Mouse (Mus musculus) forebrain, embryonic 12.5 days (tissue): ENCODE measurements at regions not wholly inside any gene's neighbourhood (a gene's known extent, or its start where the extent isn't known, plus 50 kb on each side); places are given as distances from the start of the nearest gene placed in this dataset.
A peak's percentile ranks its signal among the peaks of the same experiment; 100 is the strongest.

Source experiments
- ATAC-seq: fragments of 200-750 bp; cut with Nextera tagmentation; 2 replicates; pipeline ENCODE4 v1.8.0; 2017; ENCODE audit warnings: moderate TSS enrichment; ENCODE audit not compliant: low FRiP score
- H3K27ac ChIP-seq: fragments of 300-500 bp; sonication (generic); 2 replicates; pipeline ENCODE4 v1.5.1; 2016; ENCODE audit warnings: mild to moderate bottlenecking
- H3K27me3 ChIP-seq: fragments of 300-500 bp; sonication (generic); 2 replicates; pipeline ENCODE4 v1.6.1; 2016; ENCODE audit warnings: mild to moderate bottlenecking
- H3K36me3 ChIP-seq: fragments of 300-500 bp; sonication (generic); replicated peaks from 2 replicates; pipeline ENCODE4 v1.6.1; 2016; ENCODE audit warnings: mild to moderate bottlenecking
- H3K4me1 ChIP-seq: fragments of 300-500 bp; sonication (generic); 2 replicates; pipeline ENCODE4 v1.6.1; 2016
- H3K4me2 ChIP-seq: fragments of 300-500 bp; sonication (generic); 2 replicates; pipeline ENCODE4 v1.6.1; 2016; ENCODE audit warnings: mild to moderate bottlenecking, moderate library complexity
- H3K4me3 ChIP-seq: fragments of 300-500 bp; sonication (generic); replicated peaks from 2 replicates; pipeline ENCODE4 v1.5.1; 2016; ENCODE audit warnings: mild to moderate bottlenecking
- H3K9ac ChIP-seq: fragments of 300-500 bp; sonication (generic); 2 replicates; pipeline ENCODE4 v1.6.1; 2016; ENCODE audit warnings: mild to moderate bottlenecking
- H3K9me3 ChIP-seq: fragments of 300-500 bp; sonication (generic); 2 replicates; pipeline ENCODE4 v1.6.1; 2016
- WGBS: fragments of 180-500 bp; shearing (Covaris S2); methylation state at CpG from one replicate; pipeline ENCODE4 v1.1.7; 2016; 5-methylcytosine and 5-hydroxymethylcytosine counted together

- H3K4me2 ChIP-seq = no peak overlapping the region
- no peaks in the 10 kb centered on the region for H3K4me1 ChIP-seq
- H3K9ac ChIP-seq = no peak overlapping the region
- no peaks in the 10 kb centered on the region for H3K27me3 ChIP-seq
- 73% methylated on average over 1 of the region's 1 CpGs for WGBS
- no peaks in the 10 kb centered on the region for H3K9me3 ChIP-seq
- H3K4me3 ChIP-seq = no peak overlapping the region
- H3K36me3 ChIP-seq = no peaks in the 10 kb centered on the region
- ATAC-seq = no peak
- no peak overlapping the region for H3K27ac ChIP-seq
Measured at GRCm38 (mm10) chr2:101080231-101080630, 544.3 kb upstream of the Rag2 start.

- Histone ChIP-seq H3K9ac (no peak overlapping the region), H3K27me3 (no peaks in the 10 kb centered on the region), H3K27ac (no peak overlapping the region), H3K4me3 (no peak overlapping the region), H3K4me2 (no peak overlapping the region), H3K9me3 (no peaks in the 10 kb centered on the region), H3K36me3 (no peaks in the 10 kb centered on the region), H3K4me1 (no peaks in the 10 kb centered on the region)
- no peak for ATAC-seq
Measured at GRCm38 (mm10) chr2:101083813-101084212, 540.7 kb upstream of the Rag2 start.

GRCm38 (mm10) chr2:101084648-101085047 lies 539.9 kb upstream of the Rag2 start:
- Histone ChIP-seq H3K27ac (no peak overlapping the region), H3K9me3 (no peaks in the 10 kb centered on the region), H3K36me3 (no peaks in the 10 kb centered on the region), H3K4me3 (no peak overlapping the region), H3K4me1 (no peaks in the 10 kb centered on the region), H3K4me2 (no peak overlapping the region), H3K27me3 (no peaks in the 10 kb centered on the region), H3K9ac (no peak overlapping the region)
- 91% methylated on average over 1 of the region's 1 CpGs for WGBS
- no peak for ATAC-seq

GRCm38 (mm10) chr2:101107183-101107872 lies 517.2 kb upstream of the Rag2 start:
- Histone ChIP-seq H3K9me3 (no peaks in the 10 kb centered on the region), H3K36me3 (no peaks in the 10 kb centered on the region), H3K4me3 (no peak overlapping the region), H3K27me3 (peaks cover 3% of the 10 kb centered on the region; the same call in 1 of the 2 replicates), H3K9ac (no peak overlapping the region), H3K4me1 (no peaks in the 10 kb centered on the region), H3K4me2 (no peak overlapping the region), H3K27ac (no peak overlapping the region)
- peak; percentile 63; the same call in 1 of the 2 replicates for ATAC-seq
- 15% methylated on average over 1 of the region's 1 CpGs for WGBS

- no peak for ATAC-seq
Measured at GRCm38 (mm10) chr2:101136867-101137266, 487.7 kb upstream of the Rag2 start.

GRCm38 (mm10) chr2:101139931-101140330 lies 484.6 kb upstream of the Rag2 start:
- no peaks in the 10 kb centered on the region for H3K36me3 ChIP-seq
- H3K4me1 ChIP-seq = no peaks in the 10 kb centered on the region
- ATAC-seq = no peak
- H3K9me3 ChIP-seq = no peaks in the 10 kb centered on the region
- no peaks in the 10 kb centered on the region for H3K27me3 ChIP-seq
- H3K27ac ChIP-seq = no peak overlapping the region
- H3K4me3 ChIP-seq = no peak overlapping the region
- H3K4me2 ChIP-seq = no peak overlapping the region
- no peak overlapping the region for H3K9ac ChIP-seq
- WGBS = 90% methylated on average over 1 of the region's 1 CpGs

More at GRCm38 (mm10) chr2:101136867-101137266, 487.7 kb upstream of the Rag2 start:
- Histone ChIP-seq H3K27ac (no peak overlapping the region), H3K4me3 (no peak overlapping the region), H3K4me2 (no peak overlapping the region), H3K9me3 (no peaks in the 10 kb centered on the region), H3K27me3 (no peaks in the 10 kb centered on the region), H3K4me1 (no peaks in the 10 kb centered on the region), H3K9ac (no peak overlapping the region), H3K36me3 (no peaks in the 10 kb centered on the region)
- WGBS = 20% methylated on average over 1 of the region's 1 CpGs

GRCm38 (mm10) chr2:101156755-101157271 lies 467.7 kb upstream of the Rag2 start:
- Histone ChIP-seq H3K4me2 (no peak overlapping the region), H3K27ac (no peak overlapping the region), H3K27me3 (no peaks in the 10 kb centered on the region), H3K4me1 (peaks cover 8% of the 10 kb centered on the region), H3K4me3 (no peak overlapping the region), H3K9ac (no peak overlapping the region), H3K9me3 (no peaks in the 10 kb centered on the region), H3K36me3 (no peaks in the 10 kb centered on the region)
- no peak for ATAC-seq
- WGBS = 61% methylated on average over 5 of the region's 5 CpGs

GRCm38 (mm10) chr2:101159276-101159675 lies 465.2 kb upstream of the Rag2 start:
- Histone ChIP-seq H3K9me3 (no peaks in the 10 kb centered on the region), H3K27ac (no peak overlapping the region), H3K27me3 (no peaks in the 10 kb centered on the region), H3K36me3 (no peaks in the 10 kb centered on the region), H3K4me3 (no peak overlapping the region), H3K4me2 (no peak overlapping the region), H3K9ac (no peak overlapping the region), H3K4me1 (peaks cover 8% of the 10 kb centered on the region)
- WGBS = 40% methylated on average over 4 of the region's 4 CpGs
- ATAC-seq = no peak

- no peak overlapping the region for H3K4me2 ChIP-seq
- 57% methylated on average over 6 of the region's 6 CpGs for WGBS
- H3K36me3 ChIP-seq = no peaks in the 10 kb centered on the region
- ATAC-seq = no peak
- H3K4me1 ChIP-seq = no peaks in the 10 kb centered on the region
- H3K9ac ChIP-seq = no peak overlapping the region
- H3K27me3 ChIP-seq = peaks cover 25% of the 10 kb centered on the region
- H3K4me3 ChIP-seq = no peak overlapping the region
- no peaks in the 10 kb centered on the region for H3K9me3 ChIP-seq
- no peak overlapping the region for H3K27ac ChIP-seq
Measured at GRCm38 (mm10) chr2:101165942-101166341, 458.6 kb upstream of the Rag2 start.

- H3K4me3 ChIP-seq = no peak overlapping the region
- H3K27ac ChIP-seq = 0 out of 2 replicates have a peak overlapping the region, but pooled peaks have one; percentile 19
- WGBS = 5% methylated on average over 6 of the region's 6 CpGs
- no peaks in the 10 kb centered on the region for H3K9me3 ChIP-seq
- no peak overlapping the region for H3K9ac ChIP-seq
- peak; percentile 92 for ATAC-seq
- peaks cover 15% of the 10 kb centered on the region for H3K27me3 ChIP-seq
- H3K4me1 ChIP-seq = peaks cover 21% of the 10 kb centered on the region
- H3K36me3 ChIP-seq = no peaks in the 10 kb centered on the region
- no peak overlapping the region for H3K4me2 ChIP-seq
Measured at GRCm38 (mm10) chr2:101172806-101173205, 451.7 kb upstream of the Rag2 start.

- Histone ChIP-seq H3K27ac (no peak overlapping the region), H3K27me3 (peaks cover 8% of the 10 kb centered on the region), H3K4me3 (no peak overlapping the region), H3K36me3 (no peaks in the 10 kb centered on the region), H3K9ac (no peak overlapping the region), H3K4me1 (peaks cover 21% of the 10 kb centered on the region), H3K9me3 (no peaks in the 10 kb centered on the region), H3K4me2 (no peak overlapping the region)
- 89% methylated on average over 3 of the region's 3 CpGs for WGBS
- ATAC-seq = no peak
Measured at GRCm38 (mm10) chr2:101175124-101175523, 449.4 kb upstream of the Rag2 start.

GRCm38 (mm10) chr2:101206637-101207036 lies 417.9 kb upstream of the Rag2 start:
- Histone ChIP-seq H3K4me3 (no peak overlapping the region), H3K27me3 (no peaks in the 10 kb centered on the region), H3K9me3 (no peaks in the 10 kb centered on the region), H3K9ac (no peak overlapping the region), H3K4me2 (no peak overlapping the region), H3K27ac (no peak overlapping the region), H3K4me1 (no peaks in the 10 kb centered on the region), H3K36me3 (no peaks in the 10 kb centered on the region)
- ATAC-seq = no peak
- 86% methylated on average over 3 of the region's 3 CpGs for WGBS

- H3K4me2 ChIP-seq = no peak overlapping the region
- no peak overlapping the region for H3K9ac ChIP-seq
- no peak overlapping the region for H3K27ac ChIP-seq
- no peaks in the 10 kb centered on the region for H3K36me3 ChIP-seq
- H3K9me3 ChIP-seq = no peaks in the 10 kb centered on the region
- no peak overlapping the region for H3K4me3 ChIP-seq
- H3K27me3 ChIP-seq = no peaks in the 10 kb centered on the region
- 73% methylated on average over 4 of the region's 4 CpGs for WGBS
- ATAC-seq = no peak
- no peaks in the 10 kb centered on the region for H3K4me1 ChIP-seq
Measured at GRCm38 (mm10) chr2:101209136-101209535, 415.4 kb upstream of the Rag2 start.
